Mouse (Mus musculus): ENCODE measurements around the gene Glyctk.
"Not testable (repeated sequence)": the region's sequence is repeated elsewhere in the genome, so short reads cannot be mapped to it uniquely, and the experiment has no call there.

Glyctk gene

DNA sequence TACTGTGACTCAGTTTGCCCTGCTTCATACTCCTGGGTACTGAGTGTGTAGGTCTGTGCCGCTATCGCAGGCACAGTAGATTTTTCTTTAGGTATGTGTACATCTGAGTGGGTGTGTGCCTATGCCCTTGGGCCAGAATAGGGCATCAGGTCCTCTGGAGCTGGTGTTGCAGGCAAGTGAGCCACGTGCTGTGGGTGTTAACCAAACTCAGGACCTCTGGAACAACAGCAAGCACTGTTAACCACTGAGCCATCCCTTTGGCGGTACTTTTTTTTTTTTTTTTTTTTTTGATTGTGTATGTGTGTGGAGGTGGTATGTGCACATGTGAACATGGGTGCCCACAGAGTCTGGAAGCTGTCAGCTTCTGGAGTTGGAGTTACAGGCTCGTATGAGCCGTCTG lies 19.9 kb upstream of the Glyctk start:
- DNase-seq (ENCODE audit: extremely low read depth, insufficient read length, low spot score), result no peak

- DNase-seq (ENCODE audit: extremely low read depth, insufficient read length, low spot score), result no peak
Measured at GRCm38 (mm10) chr9:106176769-106177168, 18.8 kb upstream of the Glyctk start.

DNA sequence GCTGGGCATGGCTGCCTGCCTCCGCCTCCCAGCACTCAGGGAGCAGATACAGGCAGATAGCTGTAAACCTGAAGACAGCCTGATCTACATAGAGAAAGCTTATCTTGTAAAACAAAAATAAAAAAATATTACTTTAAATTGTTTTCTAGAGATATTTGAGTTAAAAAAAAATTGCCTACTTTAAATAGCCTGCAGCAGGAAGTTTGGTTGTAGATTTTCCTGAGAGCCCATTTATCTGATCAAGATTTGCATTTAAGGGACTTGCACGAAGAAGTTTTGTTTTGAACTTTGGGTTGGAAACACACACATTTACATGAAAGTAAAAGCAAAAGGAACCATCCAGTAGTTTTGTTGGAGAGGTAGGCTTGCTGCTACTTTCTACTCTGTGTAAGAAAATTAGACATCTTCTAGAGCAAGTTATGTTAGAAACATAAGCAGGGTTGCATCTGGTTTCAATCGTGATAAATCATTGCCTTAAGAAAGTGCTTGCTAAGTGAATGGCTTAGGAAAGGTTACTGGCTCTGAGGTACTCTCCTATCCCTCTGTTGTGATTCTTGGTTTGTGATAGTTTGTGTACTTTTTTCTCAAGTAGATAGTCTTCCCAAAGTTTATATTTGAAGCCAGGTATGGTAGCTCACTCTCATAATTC lies 17.7 kb upstream of the Glyctk start:
- no peak for DNase-seq (ENCODE audit: extremely low read depth, insufficient read length, low spot score)

DNA sequence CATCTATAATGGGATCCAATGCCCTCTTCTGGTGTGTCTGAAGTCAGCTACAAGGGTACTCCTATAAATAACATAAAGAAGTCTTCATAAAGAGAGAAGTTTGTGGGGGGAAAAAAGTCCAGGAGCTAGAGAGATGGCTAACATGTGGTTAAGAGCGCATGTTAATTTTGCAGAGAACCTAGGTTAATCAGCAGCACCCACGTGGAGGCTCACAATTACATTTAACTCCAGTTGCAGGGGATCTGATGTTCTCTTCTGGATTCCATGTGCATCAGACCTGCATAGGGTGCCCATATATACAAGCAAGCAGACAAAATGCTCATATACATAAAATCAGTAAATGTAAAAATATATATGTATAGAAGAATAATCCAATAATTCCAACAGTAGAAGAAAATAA lies 15.4 kb upstream of the Glyctk start:
- no peak for DNase-seq (ENCODE audit: extremely low read depth, insufficient read length, low spot score)

DNA sequence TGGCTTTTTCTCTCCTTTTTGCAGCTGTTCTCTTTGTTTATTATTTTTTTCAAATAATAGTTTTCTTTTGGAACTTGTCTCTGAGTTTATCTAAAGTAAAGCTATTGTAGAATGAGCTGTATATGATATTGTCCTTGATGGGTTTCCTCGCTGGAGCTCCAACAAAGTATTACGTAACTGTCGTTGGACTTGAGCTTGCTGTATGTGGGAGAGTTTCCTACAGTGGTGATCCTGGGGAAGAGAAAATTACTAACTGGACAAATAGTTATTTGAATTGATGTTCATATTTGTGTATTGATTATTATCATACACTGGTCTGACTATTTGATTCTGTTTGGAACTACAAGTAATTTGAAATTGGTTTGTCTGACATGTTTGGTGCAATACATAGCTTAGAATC lies 14.6 kb upstream of the Glyctk start:
- DNase-seq (ENCODE audit: extremely low read depth, insufficient read length, low spot score), result no peak

- DNase-seq (ENCODE audit: extremely low read depth, insufficient read length, low spot score), result no peak
Measured at GRCm38 (mm10) chr9:106171346-106172158, 13.6 kb upstream of the Glyctk start.

GRCm38 (mm10) chr9:106170556-106171345 lies 12.8 kb upstream of the Glyctk start, which contains the start of gene Wdr82:
Gene Wdr82 (plus strand): TSS chr9:106170928.
- peak; percentile 94 for DNase-seq (ENCODE audit: extremely low read depth, insufficient read length, low spot score)

- no peak for DNase-seq (ENCODE audit: extremely low read depth, insufficient read length, low spot score)
Measured at GRCm38 (mm10) chr9:106169917-106170316, 12.0 kb upstream of the Glyctk start.

GRCm38 (mm10) chr9:106169006-106169405 lies 11.1 kb upstream of the Glyctk start:
- DNase-seq (ENCODE audit: extremely low read depth, insufficient read length, low spot score), result not testable (repeated sequence)

GRCm38 (mm10) chr9:106167703-106168102 lies 9.8 kb upstream of the Glyctk start:
- DNase-seq (ENCODE audit: extremely low read depth, insufficient read length, low spot score), result no peak

DNA sequence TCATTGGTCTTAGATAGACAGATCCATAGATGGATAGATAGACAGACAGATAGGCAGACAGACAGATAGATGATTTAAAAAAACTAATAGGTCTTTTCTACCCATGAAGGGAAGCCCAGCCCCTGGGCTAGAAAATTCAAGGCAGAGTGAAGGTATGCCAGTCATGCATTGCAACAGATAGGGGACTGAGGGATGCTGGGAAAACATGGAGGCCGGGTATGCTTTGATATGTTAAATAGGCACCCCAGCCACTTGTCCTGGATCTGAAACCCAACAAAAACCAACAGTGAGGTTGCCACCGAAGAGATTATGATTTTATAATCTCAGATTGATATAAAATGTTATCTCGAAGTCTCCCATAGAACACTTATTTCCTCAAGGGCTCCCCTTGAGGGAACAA lies 9.3 kb upstream of the Glyctk start:
- no peak for DNase-seq (ENCODE audit: extremely low read depth, insufficient read length, low spot score)

DNA sequence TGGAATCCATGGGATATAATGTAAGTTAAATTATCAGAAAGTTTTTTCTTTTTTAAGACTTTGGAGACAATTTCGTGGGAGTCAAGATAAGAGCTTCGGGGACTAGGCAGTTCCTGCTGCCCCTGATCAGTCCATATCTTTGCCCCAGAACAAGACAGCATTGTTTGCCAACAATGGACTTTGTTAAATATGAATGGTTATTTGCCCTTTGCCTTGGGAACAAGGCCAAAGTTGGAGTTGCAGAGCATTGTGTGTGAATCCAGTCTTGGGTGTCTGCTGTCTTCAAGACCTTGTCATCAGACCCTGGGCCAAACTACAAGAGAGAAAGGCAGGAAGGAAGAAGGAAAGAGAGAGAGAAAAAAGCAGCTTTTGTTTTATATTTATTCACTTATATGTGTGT lies 8.8 kb upstream of the Glyctk start:
- no peak for DNase-seq (ENCODE audit: extremely low read depth, insufficient read length, low spot score)

DNA sequence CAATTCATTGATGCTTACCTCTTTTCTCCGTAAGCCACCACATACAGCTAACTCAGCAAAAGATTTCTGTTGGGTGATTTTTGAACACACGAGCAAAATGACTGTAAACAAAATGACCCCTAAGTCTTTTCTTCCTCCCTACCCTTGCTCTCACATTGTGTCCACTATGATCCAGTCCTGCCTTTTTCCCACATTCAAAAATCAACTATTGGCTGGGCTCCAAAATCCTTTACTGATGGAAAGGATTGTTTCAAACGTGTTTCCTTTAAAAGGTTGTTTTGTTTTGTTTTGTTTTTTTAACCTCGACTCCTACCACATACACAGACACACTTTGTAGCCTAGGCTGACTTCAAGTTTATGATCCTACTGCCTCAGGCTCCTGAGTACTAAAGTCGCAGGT lies 2.5 kb upstream of the Glyctk start:
- no peak for DNase-seq (ENCODE audit: extremely low read depth, insufficient read length, low spot score)

GRCm38 (mm10) chr9:106159784-106160301 lies 1.9 kb upstream of the Glyctk start:
- peak; percentile 88 for DNase-seq (ENCODE audit: extremely low read depth, insufficient read length, low spot score)

- DNase-seq (ENCODE audit: extremely low read depth, insufficient read length, low spot score), result no peak
Measured at GRCm38 (mm10) chr9:106159237-106159636, 1.3 kb upstream of the Glyctk start.

DNA sequence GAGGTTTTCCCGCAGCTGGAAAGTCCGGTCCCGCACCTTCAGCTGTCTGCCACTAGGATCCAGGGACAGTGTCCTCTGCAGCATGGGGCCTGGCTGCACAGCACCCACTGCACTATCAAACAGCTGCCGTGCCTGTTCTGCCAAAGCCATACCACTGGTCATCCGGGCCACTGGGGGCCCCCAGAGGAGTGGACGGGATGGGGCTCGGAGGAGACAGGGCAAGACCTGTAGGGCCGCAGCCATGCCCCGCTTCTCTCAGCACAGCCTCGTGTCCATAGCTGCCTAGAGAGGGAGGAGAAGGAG lies 364 bp downstream of the Glyctk start:
- DNase-seq (ENCODE audit: extremely low read depth, insufficient read length, low spot score), result no peak

DNA sequence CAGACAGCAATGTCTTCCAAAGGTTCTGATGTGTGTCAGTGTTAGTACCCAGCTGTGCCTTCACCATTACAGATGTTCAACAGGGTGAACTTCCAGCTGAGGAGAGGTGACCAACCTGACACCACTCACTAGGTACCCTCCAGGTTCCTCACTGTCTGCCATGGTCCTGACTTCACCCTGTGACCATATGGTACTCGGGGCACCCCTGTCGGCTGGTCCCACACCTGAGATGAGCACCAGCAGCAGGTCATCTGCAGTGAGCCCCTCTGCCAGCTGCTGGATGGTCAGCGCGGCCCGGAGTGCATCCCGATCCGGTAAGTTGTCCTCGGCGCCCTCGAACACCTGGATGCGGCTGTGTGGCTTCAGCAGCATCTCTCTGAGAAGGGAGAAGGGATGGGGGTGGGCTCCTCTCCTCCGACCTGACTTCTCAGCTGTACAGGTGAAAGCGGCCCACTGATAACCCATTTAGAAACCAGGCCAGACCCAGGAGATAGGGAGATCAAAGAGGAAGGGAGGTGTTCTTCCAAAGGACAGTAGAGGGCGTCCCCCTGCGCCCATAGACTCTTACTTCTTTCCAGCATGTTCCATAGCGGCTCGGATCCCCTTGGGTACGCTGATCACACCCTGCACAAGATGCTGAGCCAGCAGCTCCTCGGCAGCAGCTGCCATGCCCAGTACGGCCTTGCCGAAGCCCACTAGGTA lies 866 bp downstream of the Glyctk start:
- DNase-seq (ENCODE audit: extremely low read depth, insufficient read length, low spot score), result no peak

DNA sequence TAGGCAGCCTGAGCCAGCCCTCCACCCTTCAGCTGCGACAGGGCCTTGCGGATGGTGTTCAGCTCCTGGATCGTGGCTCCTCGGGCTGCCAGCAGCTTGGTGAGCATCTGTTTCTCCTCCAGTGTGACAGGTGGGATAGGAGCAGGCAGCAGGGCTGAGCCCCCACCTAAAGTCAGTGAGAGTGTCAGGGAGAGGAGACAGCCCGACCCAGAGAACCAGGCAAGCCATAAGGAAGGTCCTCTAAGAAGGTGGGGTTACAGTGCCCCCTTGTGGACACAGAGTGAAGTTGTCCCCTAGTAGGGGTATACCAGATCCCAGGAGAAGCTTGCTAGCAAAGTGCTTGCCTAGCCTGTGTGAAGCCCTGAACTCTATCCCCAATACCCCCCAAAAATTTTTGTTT lies 1.5 kb downstream of the Glyctk start:
- DNase-seq (ENCODE audit: extremely low read depth, insufficient read length, low spot score), result peak; percentile 44

GRCm38 (mm10) chr9:106154106-106154505 lies 3.8 kb downstream of the Glyctk start:
- DNase-seq (ENCODE audit: extremely low read depth, insufficient read length, low spot score), result peak; percentile 57

- no peak for DNase-seq (ENCODE audit: extremely low read depth, insufficient read length, low spot score)
Measured at GRCm38 (mm10) chr9:106149399-106149754, 8.6 kb downstream of the Glyctk start.

Data from 3134 (cell line).